Mouse (Mus musculus): ENCODE measurements around the gene Ptgdr2. TPM values are rescaled to one million over a fixed set of nuclear protein-coding genes. Genes with fewer than 3 reads are reported as not detected.

Ptgdr2 gene
- polyA plus RNA-seq, 1 experiment from 2014 or later, result 0.11 TPM

DNA sequence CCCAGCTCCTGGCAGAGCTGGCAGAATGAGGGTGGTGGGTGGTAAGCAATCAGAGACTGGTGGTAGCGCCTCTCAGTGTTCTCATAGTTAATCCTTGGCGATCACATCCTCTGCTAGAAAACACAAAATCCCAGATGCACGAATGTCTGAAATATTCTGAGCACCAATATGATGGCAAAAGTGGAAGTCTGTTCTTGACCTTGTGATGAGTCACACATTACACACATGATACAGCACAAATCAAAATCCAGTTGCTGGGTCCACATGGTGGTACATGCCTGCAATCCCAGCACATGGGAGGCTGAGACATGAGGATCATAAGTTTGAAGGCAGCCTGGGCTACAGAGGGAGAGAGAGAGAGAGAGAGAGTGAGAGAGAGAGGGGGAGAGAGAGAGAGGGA, 15.9 kb upstream of the Ptgdr2 start:
- Histone ChIP-seq H3K36me3 (ENCODE audit: control insufficient read depth, insufficient read depth, low read length) (no peaks in the 10 kb centered on the region), H3K4me3 (ENCODE audit: low read depth, low read length) (no peak overlapping the region), H3K9ac (replicated peaks; ENCODE audit: low read depth, low read length) (no peak overlapping the region), H3K4me1 (ENCODE audit: control insufficient read depth, insufficient read depth, low read length) (no peaks in the 10 kb centered on the region), H3K27me3 (ENCODE audit: control insufficient read depth, insufficient read depth, low read length) (no peaks in the 10 kb centered on the region), H3K9me3 (ENCODE audit: control insufficient read depth, low read length) (no peaks in the 10 kb centered on the region), H3K27ac (ENCODE audit: low read depth, low read length) (no peak overlapping the region), H3K4me2 (ENCODE audit: low read depth, low read length) (no peak overlapping the region)
- ATAC-seq (ENCODE audit: low read depth), result no peak
- WGBS, result 90% methylated on average over 3 of the region's 3 CpGs

GRCm38 (mm10) chr19:10924220-10924619, 12.7 kb upstream of the Ptgdr2 start:
- WGBS, result 50% methylated on average over 4 of the region's 4 CpGs

DNA sequence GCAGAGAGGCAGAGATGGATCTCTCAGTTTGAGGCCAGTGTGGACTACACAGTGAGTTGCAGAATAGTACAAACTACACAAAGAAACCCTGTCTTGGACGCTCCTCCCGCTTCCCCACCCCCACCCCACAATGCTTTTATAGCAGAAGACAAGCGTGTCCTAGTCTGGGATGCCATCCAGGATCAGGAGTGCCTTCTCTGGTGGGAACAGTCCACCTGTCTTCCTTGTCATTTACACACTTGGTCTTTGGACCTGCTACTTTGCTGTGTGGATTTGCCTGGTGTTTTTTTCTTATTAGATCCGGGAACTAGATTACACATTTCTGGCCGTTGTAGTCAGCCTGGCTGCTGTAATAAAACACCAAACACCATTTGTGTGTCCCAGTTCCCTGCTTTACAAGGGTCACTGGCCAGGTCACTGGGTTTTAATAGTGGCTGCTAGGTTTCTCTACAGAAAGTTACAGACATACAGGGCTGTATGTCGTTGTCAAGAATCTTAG, 10.8 kb upstream of the Ptgdr2 start:
- Histone ChIP-seq H3K4me2 (ENCODE audit: low read depth, low read length) (no peak overlapping the region), H3K4me3 (ENCODE audit: low read depth, low read length) (no peak overlapping the region), H3K36me3 (ENCODE audit: control insufficient read depth, insufficient read depth, low read length) (no peaks in the 10 kb centered on the region), H3K9ac (replicated peaks; ENCODE audit: low read depth, low read length) (no peak overlapping the region), H3K9me3 (ENCODE audit: control insufficient read depth, low read length) (no peaks in the 10 kb centered on the region), H3K27me3 (ENCODE audit: control insufficient read depth, insufficient read depth, low read length) (no peaks in the 10 kb centered on the region), H3K27ac (ENCODE audit: low read depth, low read length) (peak overlapping the region; percentile 16), H3K4me1 (ENCODE audit: control insufficient read depth, insufficient read depth, low read length) (no peaks in the 10 kb centered on the region)
- peak; percentile 78 for ATAC-seq (ENCODE audit: low read depth)
- WGBS, result 8% methylated on average over 6 of the region's 6 CpGs

More at GRCm38 (mm10) chr19:10924220-10924619, 12.7 kb upstream of the Ptgdr2 start:
- Histone ChIP-seq H3K4me1 (ENCODE audit: control insufficient read depth, insufficient read depth, low read length) (no peaks in the 10 kb centered on the region), H3K27me3 (ENCODE audit: control insufficient read depth, insufficient read depth, low read length) (no peaks in the 10 kb centered on the region), H3K4me3 (ENCODE audit: low read depth, low read length) (no peak overlapping the region), H3K4me2 (ENCODE audit: low read depth, low read length) (no peak overlapping the region), H3K9me3 (ENCODE audit: control insufficient read depth, low read length) (no peaks in the 10 kb centered on the region), H3K27ac (ENCODE audit: low read depth, low read length) (no peak overlapping the region), H3K36me3 (ENCODE audit: control insufficient read depth, insufficient read depth, low read length) (no peaks in the 10 kb centered on the region), H3K9ac (replicated peaks; ENCODE audit: low read depth, low read length) (no peak overlapping the region)
- no peak for ATAC-seq (ENCODE audit: low read depth)

GRCm38 (mm10) chr19:10926666-10927065, 10.3 kb upstream of the Ptgdr2 start:
- WGBS, result 19% methylated on average over 4 of the region's 4 CpGs

GRCm38 (mm10) chr19:10930641-10931040, 6.3 kb upstream of the Ptgdr2 start:
- ATAC-seq (ENCODE audit: low read depth), result no peak

More at GRCm38 (mm10) chr19:10926666-10927065, 10.3 kb upstream of the Ptgdr2 start:
- Histone ChIP-seq H3K27ac (ENCODE audit: low read depth, low read length) (peak overlapping the region; percentile 16; the same call in 1 of the 2 replicates), H3K4me1 (ENCODE audit: control insufficient read depth, insufficient read depth, low read length) (no peaks in the 10 kb centered on the region), H3K4me2 (ENCODE audit: low read depth, low read length) (no peak overlapping the region), H3K9ac (replicated peaks; ENCODE audit: low read depth, low read length) (no peak overlapping the region), H3K9me3 (ENCODE audit: control insufficient read depth, low read length) (no peaks in the 10 kb centered on the region), H3K27me3 (ENCODE audit: control insufficient read depth, insufficient read depth, low read length) (no peaks in the 10 kb centered on the region), H3K4me3 (ENCODE audit: low read depth, low read length) (no peak overlapping the region), H3K36me3 (ENCODE audit: control insufficient read depth, insufficient read depth, low read length) (no peaks in the 10 kb centered on the region)
- no peak for ATAC-seq (ENCODE audit: low read depth)

GRCm38 (mm10) chr19:10935029-10935428, 1.9 kb upstream of the Ptgdr2 start:
- H3K4me2 ChIP-seq (ENCODE audit: low read depth, low read length), result no peak overlapping the region
- no peak overlapping the region for H3K27ac ChIP-seq (ENCODE audit: low read depth, low read length)
- no peak overlapping the region for H3K9ac ChIP-seq (replicated peaks; ENCODE audit: low read depth, low read length)
- ATAC-seq (ENCODE audit: low read depth), result no peak
- no peak overlapping the region for H3K4me3 ChIP-seq (ENCODE audit: low read depth, low read length)
- H3K27me3 ChIP-seq (ENCODE audit: control insufficient read depth, insufficient read depth, low read length), result no peaks in the 10 kb centered on the region
- WGBS, result 39% methylated on average over 5 of the region's 5 CpGs
- no peaks in the 10 kb centered on the region for H3K36me3 ChIP-seq (ENCODE audit: control insufficient read depth, insufficient read depth, low read length)
- no peaks in the 10 kb centered on the region for H3K9me3 ChIP-seq (ENCODE audit: control insufficient read depth, low read length)
- H3K4me1 ChIP-seq (ENCODE audit: control insufficient read depth, insufficient read depth, low read length), result no peaks in the 10 kb centered on the region

More at GRCm38 (mm10) chr19:10930641-10931040, 6.3 kb upstream of the Ptgdr2 start:
- Histone ChIP-seq H3K4me2 (ENCODE audit: low read depth, low read length) (no peak overlapping the region), H3K27ac (ENCODE audit: low read depth, low read length) (no peak overlapping the region), H3K27me3 (ENCODE audit: control insufficient read depth, insufficient read depth, low read length) (no peaks in the 10 kb centered on the region), H3K36me3 (ENCODE audit: control insufficient read depth, insufficient read depth, low read length) (no peaks in the 10 kb centered on the region), H3K4me3 (ENCODE audit: low read depth, low read length) (no peak overlapping the region), H3K9me3 (ENCODE audit: control insufficient read depth, low read length) (no peaks in the 10 kb centered on the region), H3K9ac (replicated peaks; ENCODE audit: low read depth, low read length) (no peak overlapping the region), H3K4me1 (ENCODE audit: control insufficient read depth, insufficient read depth, low read length) (no peaks in the 10 kb centered on the region)
- WGBS, result 96% methylated on average over 2 of the region's 2 CpGs

DNA sequence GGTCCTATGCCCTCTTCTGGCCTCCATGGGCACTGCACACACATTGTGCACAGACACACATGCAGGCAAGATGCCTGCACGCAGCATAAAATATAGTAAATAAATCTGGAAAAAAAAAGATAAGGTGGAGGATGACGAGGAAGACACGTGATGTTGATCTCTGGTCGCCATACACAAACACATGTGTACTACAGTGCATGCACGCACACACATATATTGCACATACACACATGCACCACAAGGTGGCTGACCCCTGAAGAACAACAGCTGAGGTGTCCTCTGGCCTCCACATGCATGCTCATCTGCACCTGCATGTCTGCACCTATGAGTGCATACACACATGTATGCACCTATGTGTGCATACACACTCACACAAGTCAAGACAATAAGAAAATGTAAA, 883 bp upstream of the Ptgdr2 start:
- H3K4me2 ChIP-seq (ENCODE audit: low read depth, low read length), result no peak overlapping the region
- no peaks in the 10 kb centered on the region for H3K27me3 ChIP-seq (ENCODE audit: control insufficient read depth, insufficient read depth, low read length)
- ATAC-seq (ENCODE audit: low read depth), result no peak
- peaks cover 7% of the 10 kb centered on the region for H3K4me1 ChIP-seq (ENCODE audit: control insufficient read depth, insufficient read depth, low read length)
- no peaks in the 10 kb centered on the region for H3K36me3 ChIP-seq (ENCODE audit: control insufficient read depth, insufficient read depth, low read length)
- H3K27ac ChIP-seq (ENCODE audit: low read depth, low read length), result no peak overlapping the region
- no peak overlapping the region for H3K9ac ChIP-seq (replicated peaks; ENCODE audit: low read depth, low read length)
- no peak overlapping the region for H3K4me3 ChIP-seq (ENCODE audit: low read depth, low read length)
- 88% methylated on average over 5 of the region's 5 CpGs for WGBS
- no peaks in the 10 kb centered on the region for H3K9me3 ChIP-seq (ENCODE audit: control insufficient read depth, low read length)

DNA sequence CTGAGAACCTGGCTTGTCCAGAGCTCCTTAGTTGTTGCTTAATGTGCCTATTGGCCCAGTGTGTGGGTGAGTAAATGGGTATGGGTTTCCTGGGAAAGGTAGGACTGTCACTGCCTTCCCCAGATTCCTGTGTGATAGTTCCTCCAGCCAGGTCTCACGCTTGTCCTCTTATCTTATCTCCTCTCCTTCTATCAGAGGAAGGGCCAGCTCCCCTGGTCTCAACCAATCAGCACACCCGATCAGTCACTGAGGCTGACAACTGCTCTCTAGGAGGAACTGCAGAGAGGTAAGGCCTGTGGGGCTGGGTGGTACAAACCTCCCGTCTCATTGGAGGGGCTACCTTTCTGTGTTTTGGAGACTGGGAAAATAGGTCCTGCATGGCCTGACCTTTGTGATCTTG, 1.8 kb downstream of the Ptgdr2 start:
- Histone ChIP-seq H3K27ac (ENCODE audit: low read depth, low read length) (no peak overlapping the region), H3K9me3 (ENCODE audit: control insufficient read depth, low read length) (no peaks in the 10 kb centered on the region), H3K4me1 (ENCODE audit: control insufficient read depth, insufficient read depth, low read length) (peaks cover 9% of the 10 kb centered on the region), H3K4me2 (ENCODE audit: low read depth, low read length) (no peak overlapping the region), H3K9ac (replicated peaks; ENCODE audit: low read depth, low read length) (no peak overlapping the region), H3K36me3 (ENCODE audit: control insufficient read depth, insufficient read depth, low read length) (peaks cover 17% of the 10 kb centered on the region), H3K27me3 (ENCODE audit: control insufficient read depth, insufficient read depth, low read length) (no peaks in the 10 kb centered on the region), H3K4me3 (ENCODE audit: low read depth, low read length) (no peak overlapping the region)
- 82% methylated on average over 3 of the region's 3 CpGs for WGBS
- ATAC-seq (ENCODE audit: low read depth), result no peak

DNA sequence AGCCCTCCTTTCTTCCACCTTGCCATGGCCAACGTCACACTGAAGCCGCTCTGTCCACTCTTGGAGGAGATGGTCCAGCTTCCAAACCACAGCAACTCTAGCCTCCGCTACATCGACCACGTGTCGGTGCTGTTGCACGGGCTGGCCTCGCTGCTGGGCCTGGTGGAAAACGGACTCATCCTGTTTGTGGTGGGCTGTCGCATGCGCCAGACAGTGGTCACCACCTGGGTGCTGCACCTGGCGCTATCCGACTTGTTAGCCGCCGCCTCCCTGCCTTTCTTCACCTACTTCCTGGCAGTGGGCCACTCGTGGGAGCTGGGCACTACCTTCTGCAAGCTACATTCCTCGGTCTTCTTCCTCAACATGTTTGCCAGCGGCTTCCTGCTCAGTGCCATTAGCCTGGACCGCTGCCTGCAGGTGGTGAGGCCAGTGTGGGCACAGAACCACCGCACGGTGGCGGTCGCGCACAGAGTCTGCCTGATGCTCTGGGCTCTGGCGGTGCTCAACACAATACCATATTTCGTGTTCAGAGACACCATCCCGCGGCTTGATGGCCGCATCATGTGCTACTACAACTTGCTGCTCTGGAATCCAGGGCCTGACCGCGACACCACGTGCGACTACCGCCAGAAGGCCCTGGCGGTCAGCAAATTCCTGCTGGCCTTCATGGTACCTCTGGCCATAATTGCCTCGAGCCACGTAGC, 3.3 kb downstream of the Ptgdr2 start:
- 17% methylated on average over 37 of the region's 37 CpGs for WGBS
- H3K9me3 ChIP-seq (ENCODE audit: control insufficient read depth, low read length), result no peaks in the 10 kb centered on the region
- no peaks in the 10 kb centered on the region for H3K27me3 ChIP-seq (ENCODE audit: control insufficient read depth, insufficient read depth, low read length)
- ATAC-seq (ENCODE audit: low read depth), result peak; percentile 93
- H3K36me3 ChIP-seq (ENCODE audit: control insufficient read depth, insufficient read depth, low read length), result peaks cover 29% of the 10 kb centered on the region
- H3K4me1 ChIP-seq (ENCODE audit: control insufficient read depth, insufficient read depth, low read length), result peaks cover 9% of the 10 kb centered on the region
- peak overlapping the region; percentile 81 for H3K4me2 ChIP-seq (ENCODE audit: low read depth, low read length)
- H3K27ac ChIP-seq (ENCODE audit: low read depth, low read length), result peak overlapping the region; percentile 76
- H3K9ac ChIP-seq (replicated peaks; ENCODE audit: low read depth, low read length), result peak overlapping the region; percentile 57
- H3K4me3 ChIP-seq (ENCODE audit: low read depth, low read length), result peak overlapping the region; percentile 33

Data from neural tube, embryonic 14.5 days (tissue).